Mouse (Mus musculus): Measurements from ENCODE around the gene Scgb2b19. TPM values are rescaled to one million over a fixed set of nuclear protein-coding genes. Genes with fewer than 3 reads are reported as not detected.

Scgb2b19 gene
- not detected for polyA plus RNA-seq (2014; fragmentation: Illumina TruSeq; extraction: RNeasy Lipid Tissue Mini Kit (QIAGEN cat#74804); ENCODE audit: low read depth, low replicate concordance)

DNA sequence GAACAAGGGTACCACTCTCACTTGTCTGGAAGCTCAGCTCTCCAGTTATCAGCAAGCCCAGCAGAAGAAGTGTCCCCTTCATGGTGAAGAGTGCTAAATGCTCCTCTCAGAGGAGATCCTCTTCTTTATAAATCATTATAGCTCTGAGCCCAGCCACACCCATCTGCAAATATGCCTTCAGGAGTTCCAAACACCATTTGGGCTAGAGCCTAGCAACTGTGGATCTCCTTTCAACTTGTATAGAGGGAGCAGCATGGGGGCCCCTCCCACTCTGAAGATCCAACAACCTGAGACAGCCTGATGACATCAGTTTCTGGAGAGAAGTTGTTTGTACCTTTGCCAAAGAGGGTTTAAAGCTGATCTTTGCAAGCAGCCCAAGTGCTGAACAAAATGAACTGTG lies at the start of gene Scgb2b19:
TSS of gene Scgb2b19 (minus strand) at position 101 of the 400 bp plus-strand sequence.

DNA sequence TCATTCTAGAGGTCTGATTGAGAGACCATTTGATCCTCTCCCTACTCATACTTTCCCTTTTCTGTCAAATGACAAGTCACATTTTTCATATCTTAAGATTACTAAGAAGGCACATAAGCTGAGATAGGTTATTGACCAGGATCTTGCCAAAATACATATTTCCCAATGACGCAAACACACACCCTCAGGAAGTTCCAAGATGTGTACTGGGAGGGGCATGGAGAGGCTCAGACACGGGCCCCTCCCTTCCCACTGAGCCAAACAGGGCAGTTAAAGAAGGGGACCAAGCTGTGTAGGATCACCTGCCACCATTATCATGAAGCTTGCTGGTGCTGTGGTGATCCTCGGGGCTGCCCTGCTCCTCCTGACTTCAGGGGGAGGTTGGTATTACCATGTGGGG lies 6.9 kb upstream of the Scgb2b19 start, which contains the start of gene Scgb1b19:
TSS of gene Scgb1b19 (plus strand) at position 301 of the 400 bp plus-strand sequence.

Other genes with a start within 250 kb of the Scgb2b19 start
- not detected for gene Scgb2b17, start 223.8 kb downstream of the Scgb2b19 start, polyA plus RNA-seq (2014; fragmentation: Illumina TruSeq; extraction: RNeasy Lipid Tissue Mini Kit (QIAGEN cat#74804); ENCODE audit: low read depth, low replicate concordance)
- gene Scgb1b17, start 216.9 kb downstream of the Scgb2b19 start, polyA plus RNA-seq (2014; fragmentation: Illumina TruSeq; extraction: RNeasy Lipid Tissue Mini Kit (QIAGEN cat#74804); ENCODE audit: low read depth, low replicate concordance): not detected
- not detected for gene Scgb2b18, start 106.5 kb downstream of the Scgb2b19 start, polyA plus RNA-seq (2014; fragmentation: Illumina TruSeq; extraction: RNeasy Lipid Tissue Mini Kit (QIAGEN cat#74804); ENCODE audit: low read depth, low replicate concordance)
- gene Scgb1b18, start 94.8 kb downstream of the Scgb2b19 start, polyA plus RNA-seq (2014; fragmentation: Illumina TruSeq; extraction: RNeasy Lipid Tissue Mini Kit (QIAGEN cat#74804); ENCODE audit: low read depth, low replicate concordance): not detected
- not detected for gene Scgb1b19, start 7.0 kb upstream of the Scgb2b19 start, polyA plus RNA-seq (2014; fragmentation: Illumina TruSeq; extraction: RNeasy Lipid Tissue Mini Kit (QIAGEN cat#74804); ENCODE audit: low read depth, low replicate concordance)
- gene Scgb2b20, start 86.0 kb upstream of the Scgb2b19 start, polyA plus RNA-seq (2014; fragmentation: Illumina TruSeq; extraction: RNeasy Lipid Tissue Mini Kit (QIAGEN cat#74804); ENCODE audit: low read depth, low replicate concordance): not detected
- gene Scgb1b20, start 92.9 kb upstream of the Scgb2b19 start, polyA plus RNA-seq (2014; fragmentation: Illumina TruSeq; extraction: RNeasy Lipid Tissue Mini Kit (QIAGEN cat#74804); ENCODE audit: low read depth, low replicate concordance): not detected
- not detected for gene Scgb2b21, start 240.1 kb upstream of the Scgb2b19 start, polyA plus RNA-seq (2014; fragmentation: Illumina TruSeq; extraction: RNeasy Lipid Tissue Mini Kit (QIAGEN cat#74804); ENCODE audit: low read depth, low replicate concordance)